Mouse (Mus musculus): ENCODE results near the gene Shisa6. TPM values are rescaled to one million over a fixed set of nuclear protein-coding genes. Genes with fewer than 3 reads are reported as not detected.

Gene Shisa6
- total and polyA plus RNA-seq, 3 experiments = not detected

DNA sequence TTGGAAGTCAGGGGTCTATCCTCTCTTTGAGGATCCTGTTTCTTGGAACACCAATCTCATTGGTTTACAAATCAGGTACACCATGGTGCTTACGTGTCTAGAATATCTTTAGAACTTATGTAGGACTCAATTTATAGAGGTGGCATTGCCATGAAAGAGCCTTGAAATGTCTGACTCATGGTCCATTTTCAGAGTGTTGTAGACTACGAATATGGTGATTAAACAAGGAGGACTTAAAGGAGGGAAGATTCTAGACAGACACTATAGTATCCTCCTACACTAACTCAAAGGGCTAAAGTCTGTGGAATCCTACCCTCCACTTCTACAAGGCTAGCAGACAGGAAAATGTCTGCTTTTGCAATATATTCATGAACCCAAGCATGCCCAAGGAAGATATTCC is 265.6 kb downstream of the Shisa6 start:
- Histone ChIP-seq H3K4me3 (replicated peaks in 1 of 3; ENCODE audit: low read depth in 2 of 3, low read length in 2 of 3, poor library complexity in 1 of 3) (no peak overlapping the region), H3K79me2 (replicated peaks; ENCODE audit: control insufficient read depth, extremely low read depth, insufficient read depth, poor library complexity, severe bottlenecking) (no peaks in the 10 kb centered on the region), H3K4me2 (ENCODE audit: insufficient read depth, low read depth, poor library complexity, severe bottlenecking) (no peak overlapping the region), H3K4me1 (ENCODE audit: control insufficient read depth in 1 of 2, insufficient read depth in 2 of 2) (no peaks in the 10 kb centered on the region), H3K27ac (ENCODE audit: insufficient read depth, low read depth) (no peak overlapping the region), H3K36me3 (replicated peaks in 1 of 2; ENCODE audit: control insufficient read depth in 1 of 2, insufficient read depth in 1 of 2, low read length in 1 of 2) (no peaks in the 10 kb centered on the region), H3K9me3 (replicated peaks; ENCODE audit: low read length) (no peaks in the 10 kb centered on the region), H3K9ac (ENCODE audit: insufficient read depth, low read depth) (no peak overlapping the region), H3K27me3 (replicated peaks) (peaks cover 74% of the 10 kb centered on the region)
- TF ChIP-seq IRF4 (IDR thresholded peaks at IDR 0.05; ENCODE audit: low read depth, low read length) = no peak
- no peak for TF ChIP-seq TCF12 (IDR thresholded peaks at IDR 0.05; ENCODE audit: low read depth, low read length)
- TF ChIP-seq NRF1 (IDR thresholded peaks at IDR 0.05; ENCODE audit: low read depth, low read length) = no peak
- dilution Hi-C loops (cut with MboI; ENCODE audit: extremely low pct_ligation_motif_present, extremely low pct_unique_long_range_greater_than_20kb, low sequenced_read_pairs) = no loop called here
- no peak for DNase-seq (ENCODE audit: extremely low read depth)
- in situ Hi-C loops (cut with MboI; ENCODE audit: low pct_ligation_motif_present, low pct_unique_long_range_greater_than_20kb, low sequenced_read_pairs) = no loop called here

- no peak overlapping the region for H3K9ac ChIP-seq (ENCODE audit: insufficient read depth, low read depth)
- no peaks in the 10 kb centered on the region for H3K9me3 ChIP-seq (replicated peaks; ENCODE audit: low read length)
- H3K4me1 ChIP-seq (ENCODE audit: control insufficient read depth in 1 of 2, insufficient read depth in 2 of 2) = no peaks in the 10 kb centered on the region
- peak; percentile 48 for DNase-seq (ENCODE audit: extremely low read depth)
- in situ Hi-C loops (cut with MboI; ENCODE audit: low pct_ligation_motif_present, low pct_unique_long_range_greater_than_20kb, low sequenced_read_pairs) (no loop called here), dilution Hi-C loops (cut with MboI; ENCODE audit: extremely low pct_ligation_motif_present, extremely low pct_unique_long_range_greater_than_20kb, low sequenced_read_pairs) (no loop called here)
- H3K36me3 ChIP-seq (replicated peaks in 1 of 2; ENCODE audit: control insufficient read depth in 1 of 2, insufficient read depth in 1 of 2, low read length in 1 of 2) = no peaks in the 10 kb centered on the region
- TF ChIP-seq USF1 (IDR thresholded peaks at IDR 0.05; ENCODE audit: low read depth, low read length) (no peak), POLR2AphosphoS2 (IDR thresholded peaks at IDR 0.05; ENCODE audit: low read depth, low read length) (no peak), MAX (IDR thresholded peaks at IDR 0.05; ENCODE audit: low read length) (no peak)
- no peak overlapping the region for H3K4me3 ChIP-seq (replicated peaks in 1 of 3; ENCODE audit: low read depth in 2 of 3, low read length in 2 of 3, poor library complexity in 1 of 3)
- no peak overlapping the region for H3K27ac ChIP-seq (ENCODE audit: insufficient read depth, low read depth)
- H3K4me2 ChIP-seq (ENCODE audit: insufficient read depth, low read depth, poor library complexity, severe bottlenecking) = no peak overlapping the region
- peaks cover 72% of the 10 kb centered on the region for H3K27me3 ChIP-seq (replicated peaks)
- no peaks in the 10 kb centered on the region for H3K79me2 ChIP-seq (replicated peaks; ENCODE audit: control insufficient read depth, extremely low read depth, insufficient read depth, poor library complexity, severe bottlenecking)
Measured at GRCm38 (mm10) chr11:66258851-66259250, 266.9 kb downstream of the Shisa6 start.

GRCm38 (mm10) chr11:66247115-66247514 is 278.6 kb downstream of the Shisa6 start:
- no peak overlapping the region for H3K27ac ChIP-seq (ENCODE audit: insufficient read depth, low read depth)
- no peak for DNase-seq (ENCODE audit: extremely low read depth)
- H3K27me3 ChIP-seq (replicated peaks) = peaks cover 40% of the 10 kb centered on the region
- no peaks in the 10 kb centered on the region for H3K9me3 ChIP-seq (replicated peaks; ENCODE audit: low read length)
- in situ Hi-C loops (cut with MboI; ENCODE audit: low pct_ligation_motif_present, low pct_unique_long_range_greater_than_20kb, low sequenced_read_pairs) (no loop called here), dilution Hi-C loops (cut with MboI; ENCODE audit: extremely low pct_ligation_motif_present, extremely low pct_unique_long_range_greater_than_20kb, low sequenced_read_pairs) (no loop called here)
- no peaks in the 10 kb centered on the region for H3K36me3 ChIP-seq (replicated peaks in 1 of 2; ENCODE audit: control insufficient read depth in 1 of 2, insufficient read depth in 1 of 2, low read length in 1 of 2)
- H3K4me3 ChIP-seq (replicated peaks in 1 of 3; ENCODE audit: low read depth in 2 of 3, low read length in 2 of 3, poor library complexity in 1 of 3) = no peak overlapping the region
- H3K79me2 ChIP-seq (replicated peaks; ENCODE audit: control insufficient read depth, extremely low read depth, insufficient read depth, poor library complexity, severe bottlenecking) = no peaks in the 10 kb centered on the region
- no peaks in the 10 kb centered on the region for H3K4me1 ChIP-seq (ENCODE audit: control insufficient read depth in 1 of 2, insufficient read depth in 2 of 2)
- H3K4me2 ChIP-seq (ENCODE audit: insufficient read depth, low read depth, poor library complexity, severe bottlenecking) = no peak overlapping the region
- H3K9ac ChIP-seq (ENCODE audit: insufficient read depth, low read depth) = no peak overlapping the region
- no peak for TF ChIP-seq MEF2A (IDR thresholded peaks at IDR 0.05; ENCODE audit: borderline replicate concordance, low read depth, low read length)
- TF ChIP-seq ZKSCAN1 (IDR thresholded peaks at IDR 0.05; ENCODE audit: borderline replicate concordance, low read depth, low read length) = no peak
- TF ChIP-seq ZC3H11A (IDR thresholded peaks at IDR 0.05; ENCODE audit: low read depth, low read length) = no peak
- no peak for TF ChIP-seq CHD2 (IDR thresholded peaks at IDR 0.05; ENCODE audit: low read length)
- TF ChIP-seq MYC (IDR thresholded peaks at IDR 0.05; ENCODE audit: low read depth, low read length) = no peak
- TF ChIP-seq NRF1 (IDR thresholded peaks at IDR 0.05; ENCODE audit: low read depth, low read length) = no peak
